Mouse (Mus musculus) adrenal gland, adult 18-20 months (tissue): ENCODE data around the gene Ckm. TPM values are rescaled to one million over a fixed set of nuclear protein-coding genes. Genes with fewer than 3 reads are reported as not detected.
A peak's percentile ranks its signal among the peaks of the same experiment; 100 is the strongest.

Experiments used
- DNase-seq, 2 experiments: peaks; one replicate each; pipeline ENCODE4 v3.0.0; 2021 to 2022; ENCODE audit warnings: low spot score in 2 of 2
- long read RNA-seq, 2 experiments: library from polyadenylated mRNA; stranded (forward); transcript quantifications; one replicate each; pipeline ENCODE4 v2.0.0; 2021
- total RNA-seq, 2 experiments: library from RNA; stranded (reverse); gene quantifications; 1 replicate in 1 of 2; 2 replicates in 1 of 2; pipeline ENCODE4 v1.2.3; 2021

Ckm gene
- 10 to 100 TPM in 1 of 2 experiments, not detected in 1; 14.7 TPM for total RNA-seq
- long read RNA-seq, experiment 1, transcript Ckm-203 (8 exons, 2,742 nt) = major isoform, 9 of 10 reads
- long read RNA-seq, experiment 1, partial matches to known transcripts = 1 of 10 reads
- long read RNA-seq, experiment 1, other reads (novel, unspliced or antisense) = 0 of 10 reads
- long read RNA-seq, experiment 2, transcript Ckm-203 (8 exons, 2,742 nt) = major isoform, 231 of 240 reads
- long read RNA-seq, experiment 2, partial matches to known transcripts = 5 of 240 reads
- long read RNA-seq, experiment 2, other reads (novel, unspliced or antisense) = 4 of 240 reads

DNA sequence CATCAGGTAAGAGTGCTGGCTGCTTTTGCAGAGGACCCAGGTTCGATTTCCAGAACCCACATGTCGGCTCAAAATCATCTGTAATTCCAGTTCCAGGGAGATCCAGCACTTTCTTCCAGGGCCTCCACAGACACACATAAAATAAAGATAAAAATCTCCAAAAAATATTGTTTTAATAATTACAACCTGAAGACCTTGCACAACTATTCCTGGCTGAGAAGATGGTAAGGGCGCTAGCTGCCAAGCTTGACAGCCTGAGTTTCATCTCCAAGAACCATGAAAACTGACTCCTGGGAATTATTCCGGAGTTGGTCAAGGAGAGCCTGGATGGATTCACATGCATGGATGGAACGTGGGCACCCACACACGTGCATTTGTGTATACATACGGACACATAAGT lies at the start of gene Ckm:
Gene Ckm (plus strand): TSS at position 301 of the 400 bp plus-strand sequence.
- no peak for DNase-seq

DNA sequence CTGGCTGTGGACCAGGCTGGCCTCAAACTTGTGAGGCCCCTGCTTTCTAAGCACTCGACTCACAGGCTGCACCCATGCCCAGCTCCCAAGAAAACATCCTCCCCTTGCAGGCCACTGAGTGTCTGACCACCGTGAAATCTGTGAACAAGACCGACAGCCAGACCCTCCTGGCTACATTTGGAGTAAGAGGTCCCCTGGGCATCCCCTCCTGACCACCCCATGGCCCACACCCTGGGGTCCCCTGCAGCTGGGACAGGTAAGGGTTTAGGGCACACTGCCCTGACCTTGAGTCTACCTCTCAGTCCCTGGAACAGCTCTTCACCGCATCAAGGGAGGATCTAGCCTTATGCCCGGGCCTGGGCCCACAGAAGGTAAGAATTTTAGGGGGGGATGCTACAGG lies 49.6 kb upstream of the Ckm start:
- no peak for DNase-seq

DNA sequence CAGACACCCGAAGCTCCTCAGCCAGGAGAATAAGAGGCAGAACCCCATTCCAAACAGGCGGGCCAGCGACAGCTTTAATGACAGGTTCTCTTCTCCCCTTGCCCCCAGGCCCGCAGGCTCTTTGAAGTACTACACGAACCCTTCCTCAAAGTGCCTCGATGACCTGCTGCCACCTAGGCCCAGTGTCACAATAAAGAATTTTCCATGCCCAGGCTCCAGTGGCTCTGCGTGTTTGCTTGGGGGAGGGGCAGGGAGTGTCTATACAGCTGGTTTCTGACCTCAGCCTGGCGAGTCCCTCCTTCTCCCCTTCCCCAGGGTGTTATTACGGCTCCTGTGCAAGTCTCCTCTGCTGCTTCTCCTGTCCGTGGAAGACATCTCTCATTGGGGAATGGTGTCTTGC lies 48.3 kb upstream of the Ckm start:
- no peak for DNase-seq

DNA sequence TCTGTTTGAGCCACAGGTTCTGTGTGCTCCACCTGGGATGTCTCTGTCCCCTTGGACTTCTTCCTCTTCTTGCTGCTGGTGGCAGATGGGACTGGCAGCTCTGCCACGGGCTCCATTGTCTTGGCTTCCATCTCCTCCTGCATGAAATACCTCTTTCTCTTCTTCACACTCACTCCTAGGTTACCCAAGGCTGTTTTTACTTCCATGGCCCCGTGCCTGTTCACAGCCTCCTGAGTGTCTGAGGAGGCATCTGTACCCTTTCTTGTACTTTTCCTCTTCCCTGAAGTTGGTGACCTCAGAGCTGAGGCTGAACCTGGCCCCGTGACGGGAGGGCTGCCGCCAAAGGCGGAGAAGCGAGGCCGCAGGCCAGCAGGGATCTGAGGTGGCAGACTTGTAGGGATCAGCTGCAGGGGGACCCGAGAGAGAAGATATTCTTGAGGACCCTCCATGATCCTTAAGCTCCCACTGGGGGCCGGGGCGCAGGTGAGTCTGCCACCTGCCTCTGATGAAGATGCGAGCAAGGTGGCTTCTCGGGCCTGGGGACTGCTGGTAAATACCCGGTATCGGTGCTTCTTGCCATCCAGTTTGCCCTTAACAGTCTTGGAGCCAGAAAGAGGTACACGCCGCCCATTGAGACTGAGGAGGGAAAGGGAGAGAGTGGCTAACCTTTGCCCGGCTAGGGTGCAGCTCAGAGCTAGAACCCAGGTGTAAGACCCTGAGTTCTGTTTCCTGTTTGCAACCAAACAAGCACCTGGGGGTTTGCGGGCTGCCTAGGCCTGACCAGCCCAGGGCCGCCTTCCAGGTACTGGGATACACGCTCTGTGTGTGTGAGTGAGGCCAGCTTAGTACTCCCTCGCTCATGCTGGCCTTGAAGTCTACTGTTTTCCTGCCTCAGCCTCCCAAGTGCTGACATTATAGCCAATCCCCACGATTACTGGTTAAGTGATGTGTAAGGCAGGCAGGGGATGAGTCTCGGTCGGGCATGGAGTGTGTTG lies 46.9 kb upstream of the Ckm start:
- DNase-seq = no peak

DNA sequence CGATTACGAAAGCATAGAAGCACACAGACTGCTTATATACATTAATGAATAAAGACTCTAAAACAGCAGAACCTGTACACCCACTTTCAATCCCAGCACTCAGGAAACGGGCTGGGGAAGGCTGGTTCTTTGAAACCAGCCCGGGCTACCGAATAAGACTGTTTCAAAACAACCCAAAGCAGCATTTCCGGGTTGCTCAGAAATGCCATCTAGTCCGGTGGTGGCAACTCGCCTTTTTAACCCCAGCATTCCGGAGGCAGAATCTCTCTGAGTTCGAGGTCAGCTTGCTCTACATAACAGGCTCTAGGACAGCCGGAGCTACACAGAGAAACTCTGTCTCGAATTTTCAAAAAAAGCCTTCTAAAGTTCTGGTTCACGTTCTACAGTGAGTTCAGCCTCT lies 45.9 kb upstream of the Ckm start:
- no peak for DNase-seq

DNA sequence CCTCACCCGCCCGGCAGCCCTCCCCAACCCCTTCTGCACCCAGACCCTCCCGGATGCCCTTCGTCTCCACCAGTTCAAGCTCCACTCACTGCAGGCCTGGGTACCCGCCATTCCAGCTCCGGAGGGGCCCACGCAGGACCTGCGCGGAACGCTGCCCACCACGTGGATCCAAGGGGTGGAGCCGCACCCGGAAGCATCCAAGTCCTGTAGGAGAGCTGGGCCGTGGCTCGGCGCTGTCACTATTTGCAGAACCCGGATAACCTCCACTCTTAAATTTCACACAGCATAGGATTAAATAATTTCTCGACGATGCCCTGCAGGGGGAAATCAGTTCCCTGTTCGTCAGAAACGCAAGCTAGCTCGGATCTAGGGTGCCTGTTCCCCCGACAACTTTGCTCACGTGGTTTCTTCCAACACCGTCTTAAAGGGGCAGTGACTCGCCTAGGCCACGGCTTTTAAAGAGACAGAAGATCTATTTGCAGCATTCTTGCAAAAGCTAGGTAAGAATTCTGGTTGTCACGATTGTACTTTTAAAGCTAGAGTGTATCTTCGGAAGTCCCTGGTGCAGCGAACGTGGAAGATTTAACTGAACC lies 45.2 kb upstream of the Ckm start, which contains the start of the genes Cd3eap and Ppp1r13l:
Gene Cd3eap (minus strand): TSS at position 185 of the 593 bp plus-strand sequence.
Gene Ppp1r13l (plus strand): TSS at position 451 of the 593 bp plus-strand sequence.
- DNase-seq = peak; percentile 81 to 82

DNA sequence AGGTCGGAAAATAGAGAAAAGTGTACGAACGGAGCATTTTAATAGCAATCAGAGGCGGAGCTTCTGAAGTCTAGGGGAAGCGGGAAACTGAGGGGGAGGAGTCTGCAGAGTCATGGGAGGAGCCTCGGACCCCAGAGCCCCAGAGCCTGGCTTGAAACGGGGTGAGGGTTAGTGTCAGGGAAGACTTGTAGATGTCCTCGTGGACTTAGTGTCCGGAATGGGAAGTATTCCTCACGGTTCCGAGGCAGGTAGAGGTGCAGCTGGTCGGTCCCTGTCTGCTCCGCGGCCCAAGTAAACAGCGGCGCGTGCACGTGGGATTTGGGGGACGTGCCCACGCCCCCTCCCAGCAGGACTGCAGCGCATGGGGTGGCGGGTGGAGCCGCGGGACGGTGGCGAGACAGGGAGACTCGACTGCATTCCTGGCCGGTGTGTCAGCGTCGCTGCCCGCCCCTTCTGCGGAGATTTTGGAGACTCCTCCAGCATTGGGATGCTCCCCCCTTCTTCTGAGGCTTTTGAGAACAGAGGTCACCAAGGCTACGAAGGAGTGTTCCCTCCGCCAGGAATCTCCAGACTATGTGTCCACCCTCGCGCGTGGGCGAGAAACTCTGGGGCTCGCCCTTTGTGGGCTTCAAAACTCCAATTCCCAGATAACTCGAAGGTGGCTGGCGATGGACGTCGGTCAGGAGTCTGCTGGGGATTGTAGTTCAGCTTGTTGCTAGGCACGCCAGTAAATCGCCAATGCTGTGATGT lies 44.5 kb upstream of the Ckm start:
- DNase-seq = peak; percentile 67 to 68

DNA sequence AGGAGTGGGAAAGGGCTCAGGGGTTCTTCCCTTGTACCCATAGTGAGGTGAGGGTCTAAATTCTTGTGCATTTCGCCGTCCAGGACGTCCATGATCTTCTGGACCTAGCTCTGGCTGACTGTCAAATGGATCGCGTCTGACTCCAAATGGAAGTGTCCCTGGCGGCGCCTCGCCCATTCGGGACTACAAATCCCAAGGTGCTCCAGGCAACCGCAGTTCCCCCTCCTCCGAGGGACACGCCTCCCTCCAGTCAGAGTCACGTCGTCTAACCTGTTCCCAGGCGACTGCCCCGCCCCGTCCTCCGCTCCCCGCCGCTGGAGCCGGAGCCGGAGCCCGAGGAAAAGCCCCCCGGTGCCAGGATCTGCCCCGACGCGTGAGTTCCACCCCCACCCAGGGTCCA lies 43.6 kb upstream of the Ckm start:
- DNase-seq = peak; percentile 81 to 83

DNA sequence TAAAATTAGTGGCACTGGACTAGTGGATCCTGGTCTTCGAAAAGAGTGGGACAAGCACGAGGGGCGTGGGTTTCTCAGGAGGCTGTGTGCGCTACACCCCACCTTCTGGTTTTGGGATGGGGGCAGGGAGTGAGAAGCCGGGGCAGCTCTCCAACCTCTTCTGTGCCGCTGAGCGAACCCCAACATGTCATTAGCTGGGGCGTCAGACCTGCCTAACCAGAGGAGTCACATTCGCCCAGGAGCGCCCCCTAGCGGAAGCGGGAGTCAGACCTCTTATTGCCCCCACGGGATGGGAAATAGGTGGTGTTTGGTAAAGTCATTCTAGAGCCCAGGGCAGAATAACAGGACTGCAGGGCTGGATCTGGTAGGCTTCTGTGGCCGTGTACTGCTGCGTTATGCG lies 42.9 kb upstream of the Ckm start:
- DNase-seq = peak; percentile 77 to 86

DNA sequence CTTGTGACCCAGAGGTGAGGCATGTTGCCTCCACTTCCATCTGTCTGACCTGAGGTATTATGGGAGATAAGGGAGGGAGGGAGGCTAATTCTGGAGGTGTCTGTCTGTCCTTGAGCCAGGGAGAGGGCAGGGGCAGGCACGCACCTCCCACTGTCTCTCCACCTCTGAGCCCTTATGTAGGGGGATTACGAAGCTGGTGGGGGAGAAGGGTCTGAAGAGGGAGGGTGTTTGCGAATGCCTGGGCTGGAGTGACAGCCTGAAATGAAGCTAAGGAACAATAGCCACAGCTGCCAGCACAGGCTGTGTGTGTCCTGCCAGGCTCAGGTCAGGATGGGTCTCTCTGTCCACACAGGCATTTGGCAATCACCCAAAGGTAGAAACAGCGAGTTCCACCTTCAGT lies 42.3 kb upstream of the Ckm start:
- no peak for DNase-seq

DNA sequence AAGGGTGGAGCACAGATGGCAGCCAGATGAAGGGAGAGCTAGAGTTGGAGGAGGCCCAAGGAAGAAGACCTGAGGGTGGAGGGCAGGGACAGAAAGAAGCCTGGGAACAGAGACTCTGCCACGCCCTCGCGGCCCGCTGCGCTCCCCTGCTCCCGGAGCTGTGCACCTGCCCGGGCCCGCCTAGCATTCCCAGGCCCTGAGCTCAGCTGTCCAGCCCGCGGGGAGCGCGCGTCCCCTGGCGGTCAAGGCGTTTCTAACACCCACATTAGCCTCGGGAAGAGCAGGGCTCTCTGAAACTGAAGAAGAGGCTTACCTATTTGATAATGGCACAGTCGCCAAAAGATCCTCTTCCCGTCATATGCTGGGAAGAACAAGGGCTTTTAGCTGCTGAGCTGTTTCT lies 40.7 kb upstream of the Ckm start:
- peak; percentile 83 for DNase-seq

DNA sequence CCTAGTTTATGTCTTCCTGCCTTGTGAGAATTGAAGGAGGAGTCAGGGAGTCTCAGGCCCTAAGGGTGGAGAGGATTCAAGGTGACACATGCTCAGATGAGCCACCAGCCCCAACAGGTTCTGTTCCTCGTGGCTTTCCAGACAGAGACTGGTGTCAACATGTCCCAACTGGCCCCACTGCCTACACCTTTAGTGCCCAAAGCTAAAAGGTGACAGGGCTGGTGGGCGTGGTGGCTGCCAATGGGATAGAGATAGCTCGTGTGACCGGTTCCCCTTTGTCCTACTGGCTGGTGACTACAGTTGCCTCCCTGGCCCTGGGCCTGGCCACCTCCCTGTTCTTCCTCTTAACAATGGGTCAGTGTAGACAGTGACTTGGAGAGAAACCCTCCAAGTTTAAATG lies 39.2 kb upstream of the Ckm start:
- DNase-seq = no peak

DNA sequence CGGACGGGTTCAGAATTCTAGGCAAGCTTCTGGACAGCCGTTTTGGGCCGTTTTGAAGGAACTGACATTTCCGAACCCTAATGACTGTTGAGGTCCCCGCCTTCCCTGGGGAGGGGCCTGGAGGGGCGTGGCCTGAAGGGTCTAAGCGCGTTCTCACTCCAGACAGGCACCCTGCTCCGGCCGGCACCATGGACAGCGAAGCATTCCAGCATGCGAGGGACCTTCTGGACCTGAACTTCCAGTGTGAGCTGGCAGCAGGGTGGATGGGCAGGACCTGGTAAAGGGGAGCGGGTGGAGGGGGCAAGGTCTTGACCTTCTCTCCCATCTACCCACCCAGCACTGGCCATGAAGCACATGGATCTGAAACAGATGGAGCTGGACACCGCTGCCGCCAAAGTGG lies 36.2 kb upstream of the Ckm start:
- peak in 1 of 2 experiments; percentile 53 for DNase-seq

DNA sequence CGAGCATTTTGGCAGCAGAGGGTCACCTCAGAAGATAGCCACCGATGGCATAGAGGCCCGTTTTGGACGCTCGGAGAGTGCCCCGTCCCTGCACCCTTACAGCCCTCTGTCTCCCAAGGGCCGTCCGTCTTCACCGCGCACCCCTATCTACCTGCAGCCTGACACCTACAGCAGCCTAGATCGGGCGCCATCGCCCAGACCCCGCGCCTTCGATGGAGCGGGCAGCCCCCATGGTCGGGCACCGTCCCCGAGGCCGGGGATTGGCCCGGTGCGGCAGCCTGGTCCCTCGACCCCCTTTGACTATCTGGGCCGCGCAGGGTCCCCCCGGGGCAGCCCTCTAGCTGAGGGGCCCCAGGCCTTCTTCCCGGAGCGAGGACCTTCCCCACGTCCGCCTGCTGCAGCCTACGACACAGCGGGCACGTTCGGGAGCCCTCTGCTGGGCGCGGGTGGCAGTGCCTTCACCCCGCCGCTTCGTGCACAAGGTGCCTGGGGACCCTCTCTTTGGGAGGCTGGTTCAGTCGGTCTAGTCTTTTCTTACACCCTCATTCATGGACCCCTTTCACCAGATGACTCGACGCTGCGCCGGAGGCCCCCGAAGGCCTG lies 34.7 kb upstream of the Ckm start:
- DNase-seq = peak; percentile 62 to 72

DNA sequence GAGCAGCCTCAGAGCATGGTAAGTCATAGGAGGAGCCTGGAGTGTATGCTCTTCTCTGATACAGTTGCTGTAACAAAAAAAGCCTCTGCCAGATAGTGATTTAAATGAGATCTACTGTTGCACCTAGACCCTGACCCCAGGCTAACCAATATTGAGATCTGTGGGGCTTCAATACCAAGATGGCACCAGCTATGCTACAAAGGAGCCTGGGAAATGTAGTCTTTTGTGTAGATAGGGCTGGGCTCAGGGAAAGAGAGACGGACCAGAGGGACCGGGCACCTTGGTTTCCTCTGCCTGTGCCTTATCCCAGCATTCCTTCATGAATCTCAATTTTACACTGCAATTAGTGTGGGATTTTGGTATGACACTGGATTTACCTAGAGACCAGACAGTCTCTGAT lies 31.2 kb upstream of the Ckm start:
- no peak for DNase-seq

DNA sequence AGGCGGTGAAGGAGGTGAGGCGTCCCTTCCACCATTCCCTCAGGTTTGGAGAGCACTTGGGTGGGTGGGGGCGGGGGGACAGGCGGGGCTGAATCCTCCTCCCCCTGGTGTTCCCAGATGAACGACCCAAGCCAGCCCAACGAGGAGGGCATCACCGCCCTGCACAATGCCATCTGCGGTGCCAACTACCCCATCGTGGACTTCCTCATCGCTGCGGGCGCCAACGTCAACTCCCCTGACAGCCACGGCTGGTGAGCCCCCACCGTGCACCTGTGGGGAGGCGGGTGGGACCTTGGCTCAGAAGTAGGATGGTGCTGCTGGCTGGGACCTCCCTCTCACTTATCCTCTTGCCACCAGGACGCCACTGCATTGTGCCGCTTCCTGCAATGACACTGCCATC lies 29.2 kb upstream of the Ckm start:
- DNase-seq = no peak

DNA sequence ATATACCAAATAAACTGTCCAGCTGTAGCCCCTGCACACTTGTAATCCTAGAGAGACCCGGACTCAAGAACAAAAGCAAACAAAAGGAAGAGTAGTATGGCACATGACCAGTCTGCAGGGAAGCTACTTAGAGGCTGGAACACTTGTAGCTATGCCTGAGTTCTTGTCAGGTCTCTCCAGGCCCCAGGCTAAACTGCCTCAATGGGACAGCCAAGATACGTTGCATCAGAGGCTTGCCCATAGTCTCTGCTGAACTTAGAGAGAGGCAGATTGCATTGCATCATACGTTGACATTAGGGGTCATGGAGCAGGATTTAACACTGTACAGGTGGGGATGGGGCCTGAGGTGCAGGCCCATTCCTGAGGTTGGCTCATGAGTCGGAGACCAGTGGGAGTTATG lies 28.6 kb upstream of the Ckm start:
- DNase-seq = no peak

DNA sequence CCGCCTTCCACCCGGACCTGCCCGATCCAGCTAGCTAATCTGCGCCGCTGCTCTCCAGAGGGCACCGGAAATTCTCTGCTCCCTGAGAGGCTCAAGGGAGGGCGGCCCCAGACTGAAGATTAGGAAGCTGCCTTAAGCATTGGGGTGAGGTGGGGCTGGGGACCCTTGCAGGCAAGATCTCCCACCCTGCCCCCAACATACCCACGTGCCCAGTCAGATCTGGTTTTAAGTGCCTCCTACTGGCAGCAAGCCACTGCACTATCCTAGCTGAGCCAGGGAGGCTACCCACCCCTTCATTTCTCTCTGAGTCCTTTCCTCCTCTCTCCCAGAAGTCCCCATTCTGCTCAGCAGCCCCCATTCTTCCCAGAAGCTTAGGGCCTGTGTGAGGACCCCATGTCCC lies 26.5 kb upstream of the Ckm start:
- DNase-seq = no peak

DNA sequence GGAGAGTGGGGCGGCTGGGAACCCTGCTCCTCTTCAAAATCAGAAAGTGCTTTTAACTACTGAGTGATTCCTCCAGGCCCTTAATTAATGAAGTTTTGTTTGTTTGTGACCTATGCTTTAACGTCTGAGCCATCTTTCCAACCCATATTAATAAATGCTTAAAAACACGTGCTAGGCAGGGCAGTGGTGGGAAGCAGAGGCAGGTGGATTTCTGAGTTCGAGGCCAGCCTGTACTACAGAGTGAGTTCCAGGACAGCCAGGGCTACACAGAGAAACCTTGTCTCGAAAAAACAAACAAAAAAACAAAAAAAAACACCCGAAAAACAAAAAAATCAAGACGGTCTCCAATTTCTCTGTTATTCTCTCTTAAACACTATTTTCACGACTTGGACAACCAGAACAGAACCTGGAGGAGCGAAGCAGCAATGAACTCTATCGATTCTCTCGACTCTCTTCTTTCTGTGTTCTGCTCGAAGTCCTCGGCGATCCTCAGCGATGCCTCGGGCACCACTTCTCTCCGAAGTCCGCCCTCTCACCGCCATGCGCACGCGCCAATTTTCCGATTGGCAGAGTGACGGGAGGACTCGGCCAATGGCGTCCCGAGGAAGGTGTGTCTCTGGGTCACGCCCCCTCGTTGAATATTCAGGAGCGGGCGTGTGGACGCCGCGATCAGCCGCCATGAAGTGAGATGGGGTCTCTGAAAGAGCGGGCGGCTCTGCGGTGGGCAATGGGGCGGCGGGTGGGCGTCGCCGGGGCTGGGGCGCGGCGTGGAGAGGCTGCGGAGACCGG lies 23.0 kb upstream of the Ckm start, which contains the start of gene Ercc2:
Gene Ercc2 (plus strand): TSS at position 634 of the 789 bp plus-strand sequence.
- DNase-seq = peak; percentile 96 to 98

DNA sequence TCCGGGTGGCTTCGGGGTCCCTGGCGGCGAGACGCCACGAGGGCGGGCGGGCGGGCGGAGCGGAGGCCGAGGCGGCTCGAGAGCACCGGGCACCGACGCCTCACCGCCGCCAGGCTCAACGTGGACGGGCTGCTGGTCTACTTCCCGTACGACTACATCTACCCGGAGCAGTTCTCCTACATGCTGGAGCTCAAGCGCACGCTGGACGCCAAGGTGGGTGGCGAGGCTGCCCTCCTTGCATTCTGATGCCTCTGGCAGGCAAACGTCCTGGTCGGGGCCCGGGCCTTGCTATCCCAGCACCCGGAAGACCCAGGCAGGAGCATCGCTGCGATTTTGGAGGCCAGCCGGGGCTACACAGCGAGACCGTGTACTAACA lies 22.4 kb upstream of the Ckm start:
- no peak for DNase-seq
